In the genomic region with DNA sequence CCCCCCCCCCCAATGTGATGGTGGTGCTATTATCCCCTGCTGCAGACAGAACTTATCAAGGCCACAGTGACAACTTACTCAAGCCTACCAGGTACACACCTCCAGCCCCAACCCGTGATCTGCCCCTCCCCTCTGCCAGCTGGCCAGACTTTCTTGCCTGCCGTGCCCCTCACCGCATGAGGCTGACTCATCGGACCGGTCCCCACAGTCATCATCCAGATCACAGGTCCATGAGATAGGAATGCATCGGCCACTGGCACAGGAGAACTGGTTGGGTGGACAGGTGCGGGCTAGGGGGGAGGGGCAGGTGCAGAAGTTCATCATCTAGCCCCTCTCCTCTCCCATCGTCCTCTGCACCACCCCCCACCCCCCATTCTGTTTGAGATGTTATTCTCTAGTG, we compare ENCODE assay signal across 31 mouse cellular contexts. TPM values are rescaled to one million over a fixed set of nuclear protein-coding genes. Genes with fewer than 3 reads are reported as not detected.
DNase-seq lines count a peak whose midpoint lies in the region; ATAC-seq and TF ChIP-seq lines count a peak whose summit lies in the region.
"Had no signal": no experiment of that assay in that cellular context is flagged by ENCODE, and none has a peak within 500 bp of the region (broad histone marks: within the 10 kb centered on the region; RNA-seq: fewer than 3 reads in every experiment).

No protein-coding gene starts in this region.

- peaks cover 67% of the 10 kb centered on the region for H3K36me3 ChIP-seq in heart, embryonic 12.5 days
- H3K36me3 ChIP-seq in intestine, postnatal 0 days (ENCODE audit: control insufficient read depth, insufficient read depth): peaks cover 64% of the 10 kb centered on the region
- peaks cover 28% of the 10 kb centered on the region for H3K36me3 ChIP-seq in stomach, postnatal 0 days (ENCODE audit: control insufficient read depth, insufficient read depth, low read length)
- H3K36me3 ChIP-seq in forebrain, embryonic 13.5 days (ENCODE audit: poor library complexity, severe bottlenecking): peaks cover 98% of the 10 kb centered on the region

- H3K4me1 ChIP-seq in heart, embryonic 12.5 days (replicated peaks): no peaks in the 10 kb centered on the region
- no peaks in the 10 kb centered on the region for H3K4me1 ChIP-seq in intestine, postnatal 0 days (replicated peaks; ENCODE audit: control insufficient read depth, insufficient read depth, low read length)
- no peaks in the 10 kb centered on the region for H3K4me1 ChIP-seq in stomach, postnatal 0 days (replicated peaks; ENCODE audit: control insufficient read depth, insufficient read depth)
- H3K4me1 ChIP-seq in forebrain, embryonic 13.5 days: no peaks in the 10 kb centered on the region
- H3K4me1 ChIP-seq: forebrain, embryonic 12.5 days; midbrain, embryonic 10.5 days; midbrain, embryonic 15.5 days had no signal

- no peak for TF ChIP-seq CTCF in intestine, postnatal 0 days (IDR thresholded peaks at IDR 0.05; ENCODE audit: low read depth)
- no peak for TF ChIP-seq CTCF in stomach, postnatal 0 days (IDR thresholded peaks at IDR 0.05; ENCODE audit: low read depth)

- no peaks in the 10 kb centered on the region for H3K27me3 ChIP-seq in heart, embryonic 12.5 days (replicated peaks)
- H3K27me3 ChIP-seq in intestine, postnatal 0 days (replicated peaks; ENCODE audit: control insufficient read depth, insufficient read depth, low read length): no peaks in the 10 kb centered on the region
- no peaks in the 10 kb centered on the region for H3K27me3 ChIP-seq in stomach, postnatal 0 days (ENCODE audit: control insufficient read depth, insufficient read depth, low read length)
- no peaks in the 10 kb centered on the region for H3K27me3 ChIP-seq in forebrain, embryonic 13.5 days
- H3K27me3 ChIP-seq: forebrain, embryonic 12.5 days; hindbrain, embryonic 12.5 days; liver, embryonic 12.5 days; midbrain, embryonic 15.5 days had no signal

- no peak for DNase-seq in heart, postnatal 36 days
- DNase-seq in urinary bladder, postnatal 25 days (ENCODE audit: low spot score): peak; percentile 54
- no peak for DNase-seq in urinary bladder, adult 2 months (ENCODE audit: low spot score)
- DNase-seq in stomach, postnatal 0 days (ENCODE audit: low spot score): peak; percentile 85
- no peak for DNase-seq in ovary, adult 18-20 months (ENCODE audit: low spot score)
- DNase-seq: adrenal gland, postnatal 14 days; cerebellum, adult 11-12 months; cerebellum, postnatal 14 days; gastrocnemius, postnatal 10 days; heart, postnatal 14 days; kidney, adult 11 months; kidney, postnatal 25 days; left cerebral cortex, postnatal 4 days; liver, postnatal 0 days; right cerebral cortex, postnatal 4 days; thymus, adult 18-20 months had no signal

- TF ChIP-seq EP300 in stomach, postnatal 0 days (optimal IDR thresholded peaks at IDR 0.05): no peak

- H3K4me2 ChIP-seq in heart, embryonic 12.5 days: no peak overlapping the region
- no peak overlapping the region for H3K4me2 ChIP-seq in intestine, postnatal 0 days (replicated peaks; ENCODE audit: low read depth)
- H3K4me2 ChIP-seq in stomach, postnatal 0 days (replicated peaks; ENCODE audit: low read depth): no peak overlapping the region
- H3K4me2 ChIP-seq in forebrain, embryonic 13.5 days: no peak overlapping the region
- H3K4me2 ChIP-seq: forebrain, embryonic 12.5 days; hindbrain, embryonic 12.5 days; liver, embryonic 12.5 days; midbrain, embryonic 15.5 days had no signal

- no peaks in the 10 kb centered on the region for H3K9me3 ChIP-seq in heart, embryonic 12.5 days (replicated peaks)
- H3K9me3 ChIP-seq in intestine, postnatal 0 days (ENCODE audit: control insufficient read depth): no peaks in the 10 kb centered on the region
- no peaks in the 10 kb centered on the region for H3K9me3 ChIP-seq in stomach, postnatal 0 days (ENCODE audit: control insufficient read depth, low read length)
- no peaks in the 10 kb centered on the region for H3K9me3 ChIP-seq in forebrain, embryonic 13.5 days (replicated peaks)
- H3K9me3 ChIP-seq: forebrain, embryonic 12.5 days; hindbrain, embryonic 12.5 days; liver, embryonic 12.5 days; midbrain, embryonic 10.5 days; midbrain, embryonic 15.5 days had no signal

- WGBS in heart, embryonic 12.5 days: 74% methylated on average over 8 of the region's 8 CpGs
- 44% methylated on average over 8 of the region's 8 CpGs for WGBS in intestine, postnatal 0 days
- WGBS in stomach, postnatal 0 days: 61% methylated on average over 8 of the region's 8 CpGs
- WGBS in forebrain, embryonic 13.5 days: 91% methylated on average over 8 of the region's 8 CpGs

- H3K4me3 ChIP-seq in heart, embryonic 12.5 days: no peak overlapping the region
- no peak overlapping the region for H3K4me3 ChIP-seq in intestine, postnatal 0 days (ENCODE audit: low read depth, low read length)
- H3K4me3 ChIP-seq in stomach, postnatal 0 days (ENCODE audit: low read depth, low read length): no peak overlapping the region
- no peak overlapping the region for H3K4me3 ChIP-seq in forebrain, embryonic 13.5 days
- H3K4me3 ChIP-seq: erythroblast, embryonic 14.5 days; forebrain, embryonic 12.5 days; hindbrain, embryonic 12.5 days; layer of hippocampus, adult 2 months; liver, embryonic 12.5 days; midbrain, embryonic 10.5 days; midbrain, embryonic 15.5 days had no signal

- no peak overlapping the region for H3K9ac ChIP-seq in heart, embryonic 12.5 days
- H3K9ac ChIP-seq in intestine, postnatal 0 days (ENCODE audit: low read depth, low read length): no peak overlapping the region
- no peak overlapping the region for H3K9ac ChIP-seq in stomach, postnatal 0 days (ENCODE audit: low read length)
- no peak overlapping the region for H3K9ac ChIP-seq in forebrain, embryonic 13.5 days
- H3K9ac ChIP-seq: forebrain, embryonic 12.5 days; hindbrain, embryonic 12.5 days; liver, embryonic 12.5 days; liver, postnatal 0 days; midbrain, embryonic 15.5 days had no signal

- no peak overlapping the region for H3K27ac ChIP-seq in heart, embryonic 12.5 days (ENCODE audit: poor library complexity, severe bottlenecking)
- peak overlapping the region; percentile 62 for H3K27ac ChIP-seq in intestine, postnatal 0 days (ENCODE audit: low read depth, low read length)
- no peak overlapping the region for H3K27ac ChIP-seq in stomach, postnatal 0 days (replicated peaks)
- H3K27ac ChIP-seq in forebrain, embryonic 13.5 days: no peak overlapping the region
- H3K27ac ChIP-seq: forebrain, embryonic 12.5 days; hindbrain, embryonic 12.5 days; hindbrain, postnatal 0 days; layer of hippocampus, adult 2 months; liver, embryonic 12.5 days; midbrain, embryonic 10.5 days; midbrain, embryonic 15.5 days had no signal

- ATAC-seq in heart, embryonic 12.5 days (ENCODE audit: insufficient number of reproducible peaks, low FRiP score): peak; percentile 27; the same call in 1 of the 2 replicates
- peak; percentile 87 for ATAC-seq in intestine, postnatal 0 days
- peak; percentile 82 for ATAC-seq in stomach, postnatal 0 days (ENCODE audit: low FRiP score, low TSS enrichment)
- no peak for ATAC-seq in forebrain, embryonic 13.5 days
- ATAC-seq: CD4-positive, CD25-positive, alpha-beta regulatory T cell, adult 4 months; liver, embryonic 12.5 days; liver, postnatal 0 days; midbrain, embryonic 15.5 days had no signal

- intact Hi-C loops in heart, postnatal 36 days (cut with DNase I): no loop called here

RNA-seq across cellular contexts. Expression of a gene that starts 37.3 kb away (rescaled TPM):
- 43.3 and 46.1 TPM in 2 replicates for polyA plus RNA-seq in heart, embryonic 12.5 days (2016; fragmentation: Nextera tagmentation; extraction: Ambion mirVana)
- total RNA-seq in heart, postnatal 36 days (2021): 10 to 100 TPM; 73.4 to 88.6 TPM
- 242 and 366 TPM in 2 replicates for polyA plus RNA-seq in urinary bladder, adult 2 months (2012; rRNA removed)
- 28.9 and 33.4 TPM in 2 replicates for polyA plus RNA-seq in intestine, postnatal 0 days (2015; fragmentation: Nextera tagmentation; extraction: Ambion mirVana)
- 32.7 and 37.4 TPM in 2 replicates for polyA plus RNA-seq in stomach, postnatal 0 days (2015; fragmentation: Nextera tagmentation; extraction: Ambion mirVana)
- 65.1 and 74.7 TPM in 2 replicates for polyA plus RNA-seq in forebrain, embryonic 13.5 days (2015; fragmentation: Nextera tagmentation; extraction: Ambion mirVana)

RNA-seq across cellular contexts. Expression of a gene that starts 49.3 kb away (rescaled TPM):
- 0.33 and 0.65 TPM in 2 replicates for polyA plus RNA-seq in heart, embryonic 12.5 days (2016; fragmentation: Nextera tagmentation; extraction: Ambion mirVana)
- under 1 TPM; 0.28 to 0.41 TPM for total RNA-seq in heart, postnatal 36 days (2021)
- 0.04 and 0.07 TPM in 2 replicates for polyA plus RNA-seq in urinary bladder, adult 2 months (2012; rRNA removed)
- 2.9 and 4.5 TPM in 2 replicates for polyA plus RNA-seq in intestine, postnatal 0 days (2015; fragmentation: Nextera tagmentation; extraction: Ambion mirVana)
- polyA plus RNA-seq in stomach, postnatal 0 days (2015; fragmentation: Nextera tagmentation; extraction: Ambion mirVana): 2.7 and 4.0 TPM in 2 replicates
- 36.8 and 50.7 TPM in 2 replicates for polyA plus RNA-seq in forebrain, embryonic 13.5 days (2015; fragmentation: Nextera tagmentation; extraction: Ambion mirVana)
- total RNA-seq: megakaryocyte progenitor cell, adult 5-6 weeks; neutrophil, adult 5-6 weeks had no signal
- polyA plus RNA-seq: CD4-positive, CD25-positive, alpha-beta regulatory T cell, adult 4 months; erythroblast, embryonic 14.5 days; liver, postnatal 0 days; spleen, adult 2 months had no signal

RNA-seq across cellular contexts. Expression of a gene that starts 59.1 kb away (rescaled TPM):
- polyA plus RNA-seq in heart, embryonic 12.5 days (2016; fragmentation: Nextera tagmentation; extraction: Ambion mirVana): 27.8 and 28.2 TPM in 2 replicates
- 10 to 100 TPM; 42.3 to 46.0 TPM for total RNA-seq in heart, postnatal 36 days (2021)
- polyA plus RNA-seq in urinary bladder, adult 2 months (2012; rRNA removed): 78.1 and 88.7 TPM in 2 replicates
- polyA plus RNA-seq in intestine, postnatal 0 days (2015; fragmentation: Nextera tagmentation; extraction: Ambion mirVana): 27.1 and 29.2 TPM in 2 replicates
- polyA plus RNA-seq in stomach, postnatal 0 days (2015; fragmentation: Nextera tagmentation; extraction: Ambion mirVana): 31.4 and 34.6 TPM in 2 replicates
- polyA plus RNA-seq in forebrain, embryonic 13.5 days (2015; fragmentation: Nextera tagmentation; extraction: Ambion mirVana): 2.6 and 2.7 TPM in 2 replicates

Comparison
In these comparisons a context has a peak if more than half of its experiments do, and no peak if none do; other contexts are left out.
1. DNase-seq: peak in urinary bladder, postnatal 25 days (single experiment) and stomach, postnatal 0 days (single experiment); none in heart, postnatal 36 days (0 of 2), urinary bladder, adult 2 months (single experiment) and ovary, adult 18-20 months (single experiment).